Mouse (Mus musculus): Measurements from ENCODE around the gene Aagab.

GRCm38 (mm10) chr9:63690511-63690910, 88.1 kb downstream of the Aagab start:
- no peak for TF ChIP-seq POLR2A (IDR thresholded peaks at IDR 0.05; ENCODE audit: low read depth, low read length)
- no peak for TF ChIP-seq CTCF (IDR thresholded peaks at IDR 0.05; ENCODE audit: extremely low read depth, insufficient read length, insufficient replicate concordance, low read depth, low read length)

Measured in small intestine, adult 2 months (tissue).